Mouse (Mus musculus) CH12.LX (cell line): ENCODE data around the gene Fchsd2.

ENCODE experiments used
- BHLHE40 ChIP-seq: IDR thresholded peaks from 2 replicates; pipeline ENCODE4 v1.6.1; 2011; ENCODE audit warnings: mild to moderate bottlenecking, low read depth, low read length, improper control_type of control experiment
- EP300 ChIP-seq: IDR thresholded peaks from 2 replicates; pipeline ENCODE4 v1.6.1; 2011; ENCODE audit warnings: low read length, improper control_type of control experiment
- USF1 ChIP-seq: IDR thresholded peaks from 2 replicates; pipeline ENCODE4 v1.6.1; 2014; ENCODE audit warnings: low read depth, mild to moderate bottlenecking, inconsistent platforms, low read length, improper control_type of control experiment

GRCm38 (mm10) chr7:101293611-101294010, 200.9 kb downstream of the Fchsd2 start:
- TF ChIP-seq EP300 (no peak), BHLHE40 (no peak), USF1 (no peak)
